In genomic region chr5:34951161-34951834, GRCm38 (mm10) we compare ENCODE assay signal across 8 mouse cellular contexts. TPM values are rescaled to one million over a fixed set of nuclear protein-coding genes. Genes with fewer than 3 reads are reported as not detected.
DNase-seq lines count a peak whose midpoint lies in the region; ATAC-seq lines count a peak whose summit lies in the region.

No protein-coding gene starts in this region.

- H3K9ac ChIP-seq in neural tube, embryonic 15.5 days (replicated peaks) = no peak overlapping the region

- peak; percentile 6 for DNase-seq in cerebellum, adult 9-10 months
- DNase-seq in cerebellum, adult 11-12 months = no peak
- peak; percentile 65 for DNase-seq in adipocyte (ENCODE audit: low spot score)
- DNase-seq in heart, embryonic 10.5 days (ENCODE audit: low spot score) = no peak
- DNase-seq in kidney, postnatal 25 days = peak; percentile 45 to 49
- no peak for DNase-seq in spleen, adult 18-20 months
- DNase-seq in urinary bladder, adult 2 months (ENCODE audit: low spot score) = no peak

- H3K27me3 ChIP-seq in heart, embryonic 10.5 days (ENCODE audit: insufficient read depth, poor library complexity, severe bottlenecking) = no peaks in the 10 kb centered on the region
- no peaks in the 10 kb centered on the region for H3K27me3 ChIP-seq in neural tube, embryonic 15.5 days (replicated peaks)

- peak overlapping the region; percentile 90; the same call in 1 of the 2 replicates for H3K4me3 ChIP-seq in heart, embryonic 10.5 days
- H3K4me3 ChIP-seq in neural tube, embryonic 15.5 days (replicated peaks) = no peak overlapping the region

- H3K27ac ChIP-seq in heart, embryonic 10.5 days = peak overlapping the region; percentile 96; the same call in 1 of the 2 replicates
- H3K27ac ChIP-seq in neural tube, embryonic 15.5 days (replicated peaks) = peak overlapping the region; percentile 87; the same call in 1 of the 2 replicates

- peak overlapping the region; percentile 82 for H3K4me2 ChIP-seq in neural tube, embryonic 15.5 days

- H3K36me3 ChIP-seq in heart, embryonic 10.5 days = peaks cover 12% of the 10 kb centered on the region
- no peaks in the 10 kb centered on the region for H3K36me3 ChIP-seq in neural tube, embryonic 15.5 days

- WGBS in heart, embryonic 10.5 days = 86% methylated on average over 8 of the region's 8 CpGs
- 88% methylated on average over 8 of the region's 8 CpGs for WGBS in neural tube, embryonic 15.5 days

- no peak for ATAC-seq in neural tube, embryonic 15.5 days (ENCODE audit: low FRiP score)

- H3K9me3 ChIP-seq in heart, embryonic 10.5 days = no peaks in the 10 kb centered on the region
- H3K9me3 ChIP-seq in neural tube, embryonic 15.5 days (replicated peaks) = no peaks in the 10 kb centered on the region

- H3K4me1 ChIP-seq in heart, embryonic 10.5 days = peaks cover 60% of the 10 kb centered on the region
- H3K4me1 ChIP-seq in neural tube, embryonic 15.5 days = peaks cover 58% of the 10 kb centered on the region

RNA-seq across cellular contexts. Expression of gene Rgs12, which starts 2.1 kb away (rescaled TPM):
- 32.8 and 35.3 TPM in 2 replicates for polyA plus RNA-seq in heart, embryonic 10.5 days (2016; fragmentation: Nextera tagmentation; extraction: Ambion mirVana)
- polyA plus RNA-seq in neural tube, embryonic 15.5 days (2015; fragmentation: Nextera tagmentation; extraction: Ambion mirVana) = 32.9 and 33.9 TPM in 2 replicates
- polyA plus RNA-seq in urinary bladder, adult 2 months (2012; rRNA removed) = 44.3 and 46.5 TPM in 2 replicates

RNA-seq across cellular contexts. Expression of gene Msantd1, which starts 43.5 kb away (rescaled TPM):
- 0.37 and 1.3 TPM in 2 replicates for polyA plus RNA-seq in heart, embryonic 10.5 days (2016; fragmentation: Nextera tagmentation; extraction: Ambion mirVana)
- polyA plus RNA-seq in neural tube, embryonic 15.5 days (2015; fragmentation: Nextera tagmentation; extraction: Ambion mirVana) = 2.9 and 3.7 TPM in 2 replicates
- polyA plus RNA-seq in urinary bladder, adult 2 months (2012; rRNA removed) = 3.3 and 3.8 TPM in 2 replicates

Comparison
In these comparisons a context has a peak if more than half of its experiments do, and no peak if none do; other contexts are left out.
1. DNase-seq: peak in cerebellum, adult 9-10 months (single experiment), adipocyte (single experiment) and kidney, postnatal 25 days (2 of 2); none in cerebellum, adult 11-12 months (single experiment), heart, embryonic 10.5 days (single experiment), spleen, adult 18-20 months (0 of 2) and urinary bladder, adult 2 months (single experiment).